ENCODE assay signal across 10 mouse cellular contexts in genomic region chr19:3589968-3590367, GRCm38 (mm10).
"Had no signal": no experiment of that assay in that cellular context is flagged by ENCODE, and none has a peak within 500 bp of the region (broad histone marks: within the 10 kb centered on the region; RNA-seq: fewer than 3 reads in every experiment).

No protein-coding gene starts in this region.

- DNase-seq: kidney, adult 11 months; kidney, adult 9 months; kidney, postnatal 4 days; right cerebral cortex, postnatal 25 days; thymus, postnatal 4 days had no signal

- H3K4me3 ChIP-seq: layer of hippocampus, adult 2 months; limb, embryonic 12.5 days; midbrain, embryonic 12.5 days had no signal

- H3K9ac ChIP-seq: limb, embryonic 12.5 days; midbrain, embryonic 12.5 days had no signal

- H3K4me1 ChIP-seq: limb, embryonic 12.5 days; midbrain, embryonic 12.5 days had no signal

- ATAC-seq: midbrain, embryonic 16.5 days had no signal

- H3K27ac ChIP-seq: kidney, postnatal 0 days; layer of hippocampus, adult 2 months; limb, embryonic 12.5 days; midbrain, embryonic 12.5 days had no signal

- H3K4me2 ChIP-seq: limb, embryonic 12.5 days; midbrain, embryonic 12.5 days had no signal

- H3K9me3 ChIP-seq: limb, embryonic 12.5 days; midbrain, embryonic 12.5 days had no signal

- H3K27me3 ChIP-seq: limb, embryonic 12.5 days; midbrain, embryonic 12.5 days had no signal
